Mouse (Mus musculus): Measurements from ENCODE around the gene Anxa4. TPM values are rescaled to one million over a fixed set of nuclear protein-coding genes. Genes with fewer than 3 reads are reported as not detected.

The Anxa4 gene
- polyA plus RNA-seq, 1 experiment from 2014 or later = 12.1 TPM

GRCm38 (mm10) chr6:86823824-86824223 lies 30.4 kb upstream of the Anxa4 start:
- Histone ChIP-seq H3K9ac (ENCODE audit: low read length) (no peak overlapping the region), H3K27ac (replicated peaks; ENCODE audit: low read depth, low read length) (no peak overlapping the region), H3K4me1 (ENCODE audit: control insufficient read depth, insufficient read depth, low read length) (peaks cover 7% of the 10 kb centered on the region; the same call in 1 of the 2 replicates), H3K27me3 (ENCODE audit: control insufficient read depth, insufficient read depth, low read length) (peaks cover 5% of the 10 kb centered on the region), H3K4me2 (ENCODE audit: low read depth, severe bottlenecking) (no peak overlapping the region), H3K36me3 (ENCODE audit: control insufficient read depth, insufficient read depth, low read length) (no peaks in the 10 kb centered on the region), H3K9me3 (ENCODE audit: control insufficient read depth, low read length) (no peaks in the 10 kb centered on the region), H3K4me3 (ENCODE audit: low read depth, low read length) (no peak overlapping the region)
- no peak for DNase-seq (ENCODE audit: low spot score)
- WGBS = 46% methylated on average over 10 of the region's 10 CpGs
- ATAC-seq (ENCODE audit: insufficient number of reproducible peaks, low FRiP score, low TSS enrichment, low read depth) = no peak

- H3K9ac ChIP-seq (ENCODE audit: low read length) = no peak overlapping the region
- no peak overlapping the region for H3K27ac ChIP-seq (replicated peaks; ENCODE audit: low read depth, low read length)
- no peak for DNase-seq (ENCODE audit: low spot score)
- no peak for ATAC-seq (ENCODE audit: insufficient number of reproducible peaks, low FRiP score, low TSS enrichment, low read depth)
- no peak overlapping the region for H3K4me3 ChIP-seq (ENCODE audit: low read depth, low read length)
- H3K4me2 ChIP-seq (ENCODE audit: low read depth, severe bottlenecking) = peak overlapping the region; percentile 31; the same call in 1 of the 2 replicates
- 27% methylated on average over 9 of the region's 9 CpGs for WGBS
- peaks cover 7% of the 10 kb centered on the region; the same call in 1 of the 2 replicates for H3K4me1 ChIP-seq (ENCODE audit: control insufficient read depth, insufficient read depth, low read length)
- H3K9me3 ChIP-seq (ENCODE audit: control insufficient read depth, low read length) = no peaks in the 10 kb centered on the region
- H3K36me3 ChIP-seq (ENCODE audit: control insufficient read depth, insufficient read depth, low read length) = no peaks in the 10 kb centered on the region
- H3K27me3 ChIP-seq (ENCODE audit: control insufficient read depth, insufficient read depth, low read length) = peaks cover 5% of the 10 kb centered on the region
These were observed 29.7 kb upstream of the Anxa4 start for GRCm38 (mm10) chr6:86823051-86823431.

- WGBS = 5% methylated on average over 19 of the region's 19 CpGs
- ATAC-seq (ENCODE audit: insufficient number of reproducible peaks, low FRiP score, low TSS enrichment, low read depth) (no peak), DNase-seq (ENCODE audit: low spot score) (no peak)
- Histone ChIP-seq H3K4me2 (ENCODE audit: low read depth, severe bottlenecking) (peak overlapping the region; percentile 31), H3K9ac (ENCODE audit: low read length) (no peak overlapping the region), H3K4me1 (ENCODE audit: control insufficient read depth, insufficient read depth, low read length) (peaks cover 7% of the 10 kb centered on the region; the same call in 1 of the 2 replicates), H3K4me3 (ENCODE audit: low read depth, low read length) (0 out of 2 replicates have a peak overlapping the region, but pooled peaks have one; percentile 5), H3K27ac (replicated peaks; ENCODE audit: low read depth, low read length) (no peak overlapping the region), H3K27me3 (ENCODE audit: control insufficient read depth, insufficient read depth, low read length) (peaks cover 5% of the 10 kb centered on the region), H3K9me3 (ENCODE audit: control insufficient read depth, low read length) (no peaks in the 10 kb centered on the region), H3K36me3 (ENCODE audit: control insufficient read depth, insufficient read depth, low read length) (no peaks in the 10 kb centered on the region)
These were observed 29.1 kb upstream of the Anxa4 start for GRCm38 (mm10) chr6:86822285-86823050.

- DNase-seq (ENCODE audit: low spot score) (no peak), ATAC-seq (ENCODE audit: insufficient number of reproducible peaks, low FRiP score, low TSS enrichment, low read depth) (no peak)
- Histone ChIP-seq H3K9me3 (ENCODE audit: control insufficient read depth, low read length) (no peaks in the 10 kb centered on the region), H3K36me3 (ENCODE audit: control insufficient read depth, insufficient read depth, low read length) (no peaks in the 10 kb centered on the region), H3K4me1 (ENCODE audit: control insufficient read depth, insufficient read depth, low read length) (peaks cover 7% of the 10 kb centered on the region; the same call in 1 of the 2 replicates), H3K27ac (replicated peaks; ENCODE audit: low read depth, low read length) (no peak overlapping the region), H3K4me2 (ENCODE audit: low read depth, severe bottlenecking) (no peak overlapping the region), H3K4me3 (ENCODE audit: low read depth, low read length) (no peak overlapping the region), H3K27me3 (ENCODE audit: control insufficient read depth, insufficient read depth, low read length) (peaks cover 5% of the 10 kb centered on the region), H3K9ac (ENCODE audit: low read length) (no peak overlapping the region)
- WGBS = 61% methylated on average over 7 of the region's 7 CpGs
These were observed 27.3 kb upstream of the Anxa4 start for GRCm38 (mm10) chr6:86820690-86821089.

- Histone ChIP-seq H3K9ac (ENCODE audit: low read length) (no peak overlapping the region), H3K4me1 (ENCODE audit: control insufficient read depth, insufficient read depth, low read length) (peaks cover 9% of the 10 kb centered on the region; the same call in 1 of the 2 replicates), H3K27me3 (ENCODE audit: control insufficient read depth, insufficient read depth, low read length) (peaks cover 5% of the 10 kb centered on the region), H3K9me3 (ENCODE audit: control insufficient read depth, low read length) (no peaks in the 10 kb centered on the region), H3K27ac (replicated peaks; ENCODE audit: low read depth, low read length) (no peak overlapping the region), H3K4me3 (ENCODE audit: low read depth, low read length) (no peak overlapping the region), H3K4me2 (ENCODE audit: low read depth, severe bottlenecking) (no peak overlapping the region), H3K36me3 (ENCODE audit: control insufficient read depth, insufficient read depth, low read length) (no peaks in the 10 kb centered on the region)
- DNase-seq (ENCODE audit: low spot score) (no peak), ATAC-seq (ENCODE audit: insufficient number of reproducible peaks, low FRiP score, low TSS enrichment, low read depth) (no peak)
- WGBS = 72% methylated on average over 5 of the region's 5 CpGs
These were observed 26.5 kb upstream of the Anxa4 start for GRCm38 (mm10) chr6:86819926-86820325.

GRCm38 (mm10) chr6:86818914-86819313 lies 25.5 kb upstream of the Anxa4 start:
- no peak overlapping the region for H3K27ac ChIP-seq (replicated peaks; ENCODE audit: low read depth, low read length)
- H3K27me3 ChIP-seq (ENCODE audit: control insufficient read depth, insufficient read depth, low read length) = peaks cover 5% of the 10 kb centered on the region
- no peak overlapping the region for H3K4me3 ChIP-seq (ENCODE audit: low read depth, low read length)
- no peaks in the 10 kb centered on the region for H3K9me3 ChIP-seq (ENCODE audit: control insufficient read depth, low read length)
- peaks cover 9% of the 10 kb centered on the region; the same call in 1 of the 2 replicates for H3K4me1 ChIP-seq (ENCODE audit: control insufficient read depth, insufficient read depth, low read length)
- no peak for ATAC-seq (ENCODE audit: insufficient number of reproducible peaks, low FRiP score, low TSS enrichment, low read depth)
- 77% methylated on average over 4 of the region's 4 CpGs for WGBS
- H3K9ac ChIP-seq (ENCODE audit: low read length) = no peak overlapping the region
- H3K4me2 ChIP-seq (ENCODE audit: low read depth, severe bottlenecking) = no peak overlapping the region
- no peaks in the 10 kb centered on the region for H3K36me3 ChIP-seq (ENCODE audit: control insufficient read depth, insufficient read depth, low read length)
- DNase-seq (ENCODE audit: low spot score) = no peak

GRCm38 (mm10) chr6:86816586-86816985 lies 23.2 kb upstream of the Anxa4 start:
- Histone ChIP-seq H3K4me2 (ENCODE audit: low read depth, severe bottlenecking) (no peak overlapping the region), H3K36me3 (ENCODE audit: control insufficient read depth, insufficient read depth, low read length) (no peaks in the 10 kb centered on the region), H3K27me3 (ENCODE audit: control insufficient read depth, insufficient read depth, low read length) (no peaks in the 10 kb centered on the region), H3K27ac (replicated peaks; ENCODE audit: low read depth, low read length) (no peak overlapping the region), H3K4me3 (ENCODE audit: low read depth, low read length) (no peak overlapping the region), H3K9me3 (ENCODE audit: control insufficient read depth, low read length) (no peaks in the 10 kb centered on the region), H3K9ac (ENCODE audit: low read length) (no peak overlapping the region), H3K4me1 (ENCODE audit: control insufficient read depth, insufficient read depth, low read length) (0 out of 2 replicates have a peak, but pooled peaks cover 2% of the 10 kb centered on the region)
- ATAC-seq (ENCODE audit: insufficient number of reproducible peaks, low FRiP score, low TSS enrichment, low read depth) = no peak
- WGBS = 22% methylated on average over 8 of the region's 8 CpGs
- DNase-seq (ENCODE audit: low spot score) = peak; percentile 38

GRCm38 (mm10) chr6:86815436-86815835 lies 22.1 kb upstream of the Anxa4 start:
- Histone ChIP-seq H3K9me3 (ENCODE audit: control insufficient read depth, low read length) (no peaks in the 10 kb centered on the region), H3K27ac (replicated peaks; ENCODE audit: low read depth, low read length) (no peak overlapping the region; the same call in 1 of the 2 replicates), H3K36me3 (ENCODE audit: control insufficient read depth, insufficient read depth, low read length) (no peaks in the 10 kb centered on the region), H3K27me3 (ENCODE audit: control insufficient read depth, insufficient read depth, low read length) (no peaks in the 10 kb centered on the region), H3K4me2 (ENCODE audit: low read depth, severe bottlenecking) (peak overlapping the region; percentile 19), H3K4me1 (ENCODE audit: control insufficient read depth, insufficient read depth, low read length) (0 out of 2 replicates have a peak, but pooled peaks cover 2% of the 10 kb centered on the region), H3K4me3 (ENCODE audit: low read depth, low read length) (no peak overlapping the region), H3K9ac (ENCODE audit: low read length) (no peak overlapping the region)
- ATAC-seq (ENCODE audit: insufficient number of reproducible peaks, low FRiP score, low TSS enrichment, low read depth) (no peak), DNase-seq (ENCODE audit: low spot score) (peak; percentile 61)
- 6% methylated on average over 7 of the region's 7 CpGs for WGBS

Measured in limb, embryonic 11.5 days (tissue).